In genomic region chr7:73541079-73541390, GRCm38 (mm10) we compare ENCODE assay signal across 7 mouse cellular contexts. TPM values are rescaled to one million over a fixed set of nuclear protein-coding genes. Genes with fewer than 3 reads are reported as not detected.
A peak's percentile ranks its signal among the peaks of the same experiment; 100 is the strongest.
DNase-seq lines count a peak whose midpoint lies in the region; ATAC-seq and TF ChIP-seq lines count a peak whose summit lies in the region.

No protein-coding gene starts in this region.

- peaks cover 14% of the 10 kb centered on the region for H3K36me3 ChIP-seq in lung, embryonic 15.5 days
- peaks cover 38% of the 10 kb centered on the region for H3K36me3 ChIP-seq in limb, embryonic 10.5 days
- 0 out of 2 replicates have a peak, but pooled peaks cover 3% of the 10 kb centered on the region for H3K36me3 ChIP-seq in neural tube, embryonic 15.5 days

- H3K4me2 ChIP-seq in lung, embryonic 15.5 days, result peak overlapping the region; percentile 55
- peak overlapping the region; percentile 61 for H3K4me2 ChIP-seq in neural tube, embryonic 15.5 days

- TF ChIP-seq POLR2A in embryonic fibroblast, embryonic 13.5 days (IDR thresholded peaks at IDR 0.05; ENCODE audit: low read depth, low read length), result no peak

- H3K27ac ChIP-seq in lung, embryonic 15.5 days, result peak overlapping the region; percentile 99
- peak overlapping the region; percentile 98 for H3K27ac ChIP-seq in embryonic fibroblast, embryonic 13.5 days (ENCODE audit: insufficient read depth, low read length)
- peak overlapping the region; percentile 96 for H3K27ac ChIP-seq in limb, embryonic 10.5 days
- H3K27ac ChIP-seq in neural tube, embryonic 15.5 days (replicated peaks), result peak overlapping the region; percentile 96

- ATAC-seq in lung, embryonic 15.5 days (ENCODE audit: borderline replicate concordance, extremely low read depth, low FRiP score, low TSS enrichment), result no peak
- ATAC-seq in neural tube, embryonic 15.5 days (ENCODE audit: low FRiP score), result no peak
- no peak for ATAC-seq in erythroid progenitor cell, adult 5-6 weeks (replicated peaks; ENCODE audit: low FRiP score, poor library complexity, severe bottlenecking)

- H3K27me3 ChIP-seq in lung, embryonic 15.5 days, result no peaks in the 10 kb centered on the region
- H3K27me3 ChIP-seq in limb, embryonic 10.5 days (ENCODE audit: low read depth, poor library complexity, severe bottlenecking), result no peaks in the 10 kb centered on the region
- no peaks in the 10 kb centered on the region for H3K27me3 ChIP-seq in neural tube, embryonic 15.5 days (replicated peaks)

- WGBS in lung, embryonic 15.5 days, result under 1% methylated on average over 4 of the region's 4 CpGs
- under 1% methylated on average over 4 of the region's 4 CpGs for WGBS in limb, embryonic 10.5 days
- 3% methylated on average over 4 of the region's 4 CpGs for whole genome bisulfite sequencing in neural tube, embryonic 15.5 days

- no peaks in the 10 kb centered on the region for H3K9me3 ChIP-seq in lung, embryonic 15.5 days
- H3K9me3 ChIP-seq in limb, embryonic 10.5 days (replicated peaks), result no peaks in the 10 kb centered on the region
- no peaks in the 10 kb centered on the region for H3K9me3 ChIP-seq in neural tube, embryonic 15.5 days (replicated peaks)

- peak overlapping the region; percentile 81 for H3K9ac ChIP-seq in lung, embryonic 15.5 days
- H3K9ac ChIP-seq in neural tube, embryonic 15.5 days (replicated peaks), result peak overlapping the region; percentile 74

- DNase-seq in lung, postnatal 25 days (ENCODE audit: low spot score), result no peak
- no peak for DNase-seq in limb, embryonic 10.5 days (ENCODE audit: low spot score)
- no peak for DNase-seq in adrenal gland, adult (ENCODE audit: inconsistent age in 2 of 2, low spot score in 1 of 2)

- H3K4me1 ChIP-seq in lung, embryonic 15.5 days, result peaks cover 16% of the 10 kb centered on the region
- peaks cover 3% of the 10 kb centered on the region; the same call in 1 of the 2 replicates for H3K4me1 ChIP-seq in embryonic fibroblast, embryonic 13.5 days (ENCODE audit: control insufficient read depth, insufficient read depth, low read length)
- peaks cover 9% of the 10 kb centered on the region for H3K4me1 ChIP-seq in limb, embryonic 10.5 days
- H3K4me1 ChIP-seq in neural tube, embryonic 15.5 days, result peaks cover 15% of the 10 kb centered on the region

- H3K4me3 ChIP-seq in lung, embryonic 15.5 days, result peak overlapping the region; percentile 70
- H3K4me3 ChIP-seq in embryonic fibroblast, embryonic 13.5 days (ENCODE audit: insufficient read depth, low read length), result peak overlapping the region; percentile 98; the same call in 1 of the 2 replicates
- H3K4me3 ChIP-seq in limb, embryonic 10.5 days, result peak overlapping the region; percentile 67
- H3K4me3 ChIP-seq in neural tube, embryonic 15.5 days (replicated peaks), result peak overlapping the region; percentile 55

- no peak for TF ChIP-seq CTCF in embryonic fibroblast, embryonic 13.5 days (IDR thresholded peaks at IDR 0.05; ENCODE audit: borderline replicate concordance, insufficient read depth, low read length)

RNA-seq across cellular contexts. Expression of gene Chd2, which starts 0.6 kb away (rescaled TPM):
- 48.8 and 59.0 TPM in 2 replicates for polyA plus RNA-seq in lung, embryonic 15.5 days (2015; fragmentation: Nextera tagmentation; extraction: Ambion mirVana)
- 45.2 and 51.4 TPM in 2 replicates for polyA plus RNA-seq in embryonic fibroblast, embryonic 13.5 days (2011; ENCODE audit: insufficient read length, low read depth, missing spikeins)
- polyA plus RNA-seq in limb, embryonic 10.5 days (2016; fragmentation: Nextera tagmentation; extraction: Ambion mirVana), result 33.7 and 53.2 TPM in 2 replicates
- 31.2 and 39.3 TPM in 2 replicates for polyA plus RNA-seq in neural tube, embryonic 15.5 days (2015; fragmentation: Nextera tagmentation; extraction: Ambion mirVana)
- total RNA-seq in erythroid progenitor cell, adult 5-6 weeks (2015; ENCODE audit: low replicate concordance), result 63.1 and 106 TPM in 2 replicates
- total RNA-seq in erythroid progenitor cell, adult 5-6 weeks (2017; ENCODE audit: low replicate concordance), result 179 and 206 TPM in 2 replicates
